Mouse (Mus musculus): ENCODE data around the gene Ofd1. TPM values are rescaled to one million over a fixed set of nuclear protein-coding genes. Genes with fewer than 3 reads are reported as not detected.

Ofd1 gene
- polyA plus RNA-seq, 1 experiment, result 1.9 TPM

- no peak for TF ChIP-seq CTCF (IDR thresholded peaks at IDR 0.05; ENCODE audit: borderline replicate concordance, control insufficient read depth, extremely low read depth, insufficient read depth, low read length, poor library complexity)
- TF ChIP-seq POLR2A (IDR thresholded peaks at IDR 0.05; ENCODE audit: control insufficient read depth, extremely low read depth, insufficient read depth, low read length, poor library complexity), result no peak
- no peaks in the 10 kb centered on the region for H3K36me3 ChIP-seq (ENCODE audit: control insufficient read depth, insufficient read depth, low read length)
- H3K27me3 ChIP-seq (ENCODE audit: control insufficient read depth, insufficient read depth, low read length), result no peaks in the 10 kb centered on the region
- no peaks in the 10 kb centered on the region for H3K4me1 ChIP-seq (replicated peaks; ENCODE audit: control insufficient read depth, insufficient read depth, low read length)
- DNase-seq, result no peak
- H3K27ac ChIP-seq (ENCODE audit: control insufficient read depth, insufficient read depth, low read length), result no peak overlapping the region
- WGBS, result 92% methylated on average over 8 of the region's 8 CpGs
- no peak overlapping the region for H3K4me3 ChIP-seq (ENCODE audit: control insufficient read depth, insufficient read depth, low read length)
These were observed 74.9 kb downstream of the Ofd1 start for GRCm38 (mm10) chrX:166365458-166366213.

DNA sequence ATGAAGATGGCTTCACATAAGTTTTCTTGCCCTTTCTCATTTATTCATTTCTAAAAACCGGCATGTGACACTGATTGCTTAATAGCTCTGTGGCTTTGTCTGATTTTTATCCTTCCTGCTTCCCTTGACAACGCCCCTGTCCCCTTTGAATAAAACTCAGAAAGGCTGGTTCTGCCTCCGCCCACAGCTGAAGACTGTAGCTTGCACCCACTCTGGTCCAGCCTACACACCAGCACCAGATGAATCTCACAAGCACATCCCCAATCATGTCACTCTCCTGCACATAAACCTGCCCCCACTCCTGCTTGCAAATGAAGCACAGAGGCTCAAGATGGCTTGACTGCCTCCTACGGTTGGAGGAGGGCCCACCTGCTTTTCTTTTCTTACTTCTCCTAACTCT lies 80.0 kb downstream of the Ofd1 start:
- Histone ChIP-seq H3K27me3 (ENCODE audit: control insufficient read depth, insufficient read depth, low read length) (no peaks in the 10 kb centered on the region), H3K4me3 (ENCODE audit: control insufficient read depth, insufficient read depth, low read length) (no peak overlapping the region), H3K4me1 (replicated peaks; ENCODE audit: control insufficient read depth, insufficient read depth, low read length) (no peaks in the 10 kb centered on the region), H3K36me3 (ENCODE audit: control insufficient read depth, insufficient read depth, low read length) (no peaks in the 10 kb centered on the region), H3K27ac (ENCODE audit: control insufficient read depth, insufficient read depth, low read length) (no peak overlapping the region)
- DNase-seq, result no peak
- 77% methylated on average over 4 of the region's 4 CpGs for WGBS
- no peak for TF ChIP-seq CTCF (IDR thresholded peaks at IDR 0.05; ENCODE audit: borderline replicate concordance, control insufficient read depth, extremely low read depth, insufficient read depth, low read length, poor library complexity)
- no peak for TF ChIP-seq POLR2A (IDR thresholded peaks at IDR 0.05; ENCODE audit: control insufficient read depth, extremely low read depth, insufficient read depth, low read length, poor library complexity)

- no peak overlapping the region for H3K4me3 ChIP-seq (ENCODE audit: control insufficient read depth, insufficient read depth, low read length)
- WGBS, result 92% methylated on average over 2 of the region's 2 CpGs
- no peaks in the 10 kb centered on the region for H3K36me3 ChIP-seq (ENCODE audit: control insufficient read depth, insufficient read depth, low read length)
- TF ChIP-seq CTCF (IDR thresholded peaks at IDR 0.05; ENCODE audit: borderline replicate concordance, control insufficient read depth, extremely low read depth, insufficient read depth, low read length, poor library complexity), result no peak
- no peak for TF ChIP-seq POLR2A (IDR thresholded peaks at IDR 0.05; ENCODE audit: control insufficient read depth, extremely low read depth, insufficient read depth, low read length, poor library complexity)
- no peak overlapping the region for H3K27ac ChIP-seq (ENCODE audit: control insufficient read depth, insufficient read depth, low read length)
- H3K27me3 ChIP-seq (ENCODE audit: control insufficient read depth, insufficient read depth, low read length), result no peaks in the 10 kb centered on the region
- DNase-seq, result no peak
- H3K4me1 ChIP-seq (replicated peaks; ENCODE audit: control insufficient read depth, insufficient read depth, low read length), result no peaks in the 10 kb centered on the region
These were observed 80.5 kb downstream of the Ofd1 start for GRCm38 (mm10) chrX:166359927-166360440.

- H3K4me3 ChIP-seq (ENCODE audit: control insufficient read depth, insufficient read depth, low read length), result no peak overlapping the region
- TF ChIP-seq CTCF (IDR thresholded peaks at IDR 0.05; ENCODE audit: borderline replicate concordance, control insufficient read depth, extremely low read depth, insufficient read depth, low read length, poor library complexity) (no peak), POLR2A (IDR thresholded peaks at IDR 0.05; ENCODE audit: control insufficient read depth, extremely low read depth, insufficient read depth, low read length, poor library complexity) (no peak)
- WGBS, result 85% methylated on average over 2 of the region's 2 CpGs
- no peak overlapping the region for H3K27ac ChIP-seq (ENCODE audit: control insufficient read depth, insufficient read depth, low read length)
- H3K36me3 ChIP-seq (ENCODE audit: control insufficient read depth, insufficient read depth, low read length), result no peaks in the 10 kb centered on the region
- no peak for DNase-seq
- no peaks in the 10 kb centered on the region for H3K4me1 ChIP-seq (replicated peaks; ENCODE audit: control insufficient read depth, insufficient read depth, low read length)
- no peaks in the 10 kb centered on the region for H3K27me3 ChIP-seq (ENCODE audit: control insufficient read depth, insufficient read depth, low read length)
These were observed 81.5 kb downstream of the Ofd1 start for GRCm38 (mm10) chrX:166358955-166359354.

DNA sequence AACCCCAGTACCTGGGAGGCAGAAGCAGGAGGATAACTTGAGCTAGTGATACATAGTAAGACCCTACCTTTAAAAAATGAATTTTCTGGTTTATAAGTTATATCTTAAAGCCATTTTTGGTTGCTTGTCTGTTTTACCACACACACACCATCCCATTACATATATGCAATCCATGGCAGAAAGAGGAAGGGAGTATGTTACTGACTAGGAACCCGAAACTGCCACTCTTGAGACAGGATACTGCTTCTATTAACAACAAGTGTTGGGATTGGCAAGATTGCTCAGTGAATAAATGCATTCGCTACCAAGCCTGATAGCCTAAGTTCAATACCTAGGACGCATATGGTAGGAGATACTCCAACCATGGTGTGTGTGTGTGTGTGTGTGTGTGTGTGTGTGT lies 84.2 kb downstream of the Ofd1 start:
- Histone ChIP-seq H3K4me3 (ENCODE audit: control insufficient read depth, insufficient read depth, low read length) (no peak overlapping the region), H3K27me3 (ENCODE audit: control insufficient read depth, insufficient read depth, low read length) (no peaks in the 10 kb centered on the region), H3K27ac (ENCODE audit: control insufficient read depth, insufficient read depth, low read length) (no peak overlapping the region), H3K36me3 (ENCODE audit: control insufficient read depth, insufficient read depth, low read length) (no peaks in the 10 kb centered on the region), H3K4me1 (replicated peaks; ENCODE audit: control insufficient read depth, insufficient read depth, low read length) (no peaks in the 10 kb centered on the region)
- no peak for DNase-seq
- TF ChIP-seq CTCF (IDR thresholded peaks at IDR 0.05; ENCODE audit: borderline replicate concordance, control insufficient read depth, extremely low read depth, insufficient read depth, low read length, poor library complexity) (no peak), POLR2A (IDR thresholded peaks at IDR 0.05; ENCODE audit: control insufficient read depth, extremely low read depth, insufficient read depth, low read length, poor library complexity) (no peak)
- WGBS, result 95% methylated on average over 3 of the region's 3 CpGs

- 100% methylated on average over 1 of the region's 1 CpGs for WGBS
- TF ChIP-seq POLR2A (IDR thresholded peaks at IDR 0.05; ENCODE audit: control insufficient read depth, extremely low read depth, insufficient read depth, low read length, poor library complexity) (no peak), CTCF (IDR thresholded peaks at IDR 0.05; ENCODE audit: borderline replicate concordance, control insufficient read depth, extremely low read depth, insufficient read depth, low read length, poor library complexity) (no peak)
- no peaks in the 10 kb centered on the region for H3K36me3 ChIP-seq (ENCODE audit: control insufficient read depth, insufficient read depth, low read length)
- H3K27me3 ChIP-seq (ENCODE audit: control insufficient read depth, insufficient read depth, low read length), result no peaks in the 10 kb centered on the region
- H3K4me3 ChIP-seq (ENCODE audit: control insufficient read depth, insufficient read depth, low read length), result no peak overlapping the region
- no peak for DNase-seq
- no peak overlapping the region for H3K27ac ChIP-seq (ENCODE audit: control insufficient read depth, insufficient read depth, low read length)
- no peaks in the 10 kb centered on the region for H3K4me1 ChIP-seq (replicated peaks; ENCODE audit: control insufficient read depth, insufficient read depth, low read length)
These were observed 85.6 kb downstream of the Ofd1 start for GRCm38 (mm10) chrX:166354913-166355312.

Measured in thymus, adult 2 months (tissue).